Mouse (Mus musculus) midbrain, embryonic 11.5 days (tissue): ENCODE measurements at regions not wholly inside any gene's neighbourhood (a gene's known extent, or its start where the extent isn't known, plus 50 kb on each side); places are given as distances from the start of the nearest gene placed in this dataset.

Source experiments
- ATAC-seq: fragments of 200-750 bp; cut with Nextera tagmentation; 2 replicates; pipeline ENCODE4 v1.8.0; 2017; ENCODE audit warnings: moderate TSS enrichment, moderate library complexity; ENCODE audit not compliant: low FRiP score
- DNase-seq: peaks from one replicate; pipeline ENCODE4 v3.0.0; 2015; ENCODE audit warnings: low spot score; ENCODE audit errors: missing footprints
- H3K27ac ChIP-seq: fragments of 300-500 bp; sonication (generic); 2 replicates; pipeline ENCODE4 v1.5.1; 2014; ENCODE audit warnings: low read depth, low read length
- H3K27me3 ChIP-seq: fragments of 300-500 bp; sonication (generic); 2 replicates; pipeline ENCODE4 v1.6.1; 2014; ENCODE audit warnings: mild to moderate bottlenecking, low read length, moderate library complexity, mixed read lengths; ENCODE audit not compliant: control insufficient read depth, insufficient read depth
- H3K36me3 ChIP-seq: fragments of 300-500 bp; sonication (generic); 2 replicates; pipeline ENCODE4 v1.6.1; 2014; ENCODE audit warnings: mild to moderate bottlenecking, low read length, moderate library complexity, mixed read lengths; ENCODE audit not compliant: control insufficient read depth, insufficient read depth
- H3K4me1 ChIP-seq: fragments of 300-500 bp; sonication (generic); 2 replicates; pipeline ENCODE4 v1.6.1; 2014; ENCODE audit warnings: low read length; ENCODE audit not compliant: control insufficient read depth, insufficient read depth
- H3K4me2 ChIP-seq: fragments of 300-500 bp; sonication (generic); 2 replicates; pipeline ENCODE4 v1.6.1; 2014; ENCODE audit warnings: mild to moderate bottlenecking, moderate library complexity
- H3K4me3 ChIP-seq: fragments of 300-500 bp; sonication (generic); 2 replicates; pipeline ENCODE4 v1.5.1; 2014; ENCODE audit warnings: low read depth, low read length
- H3K9ac ChIP-seq: fragments of 300-500 bp; sonication (generic); 2 replicates; pipeline ENCODE4 v1.6.1; 2014; ENCODE audit warnings: low read length
- H3K9me3 ChIP-seq: fragments of 300-500 bp; sonication (generic); 2 replicates; pipeline ENCODE4 v1.6.1; 2016; ENCODE audit warnings: low read length; ENCODE audit not compliant: control insufficient read depth
- WGBS: fragments of 180-500 bp; shearing (Covaris S2); extraction: QIAGEN DNeasy Blood & Tissue Kit; methylation state at CpG from one replicate; pipeline ENCODE4 v1.1.7; 2014; 5-methylcytosine and 5-hydroxymethylcytosine counted together

DNA sequence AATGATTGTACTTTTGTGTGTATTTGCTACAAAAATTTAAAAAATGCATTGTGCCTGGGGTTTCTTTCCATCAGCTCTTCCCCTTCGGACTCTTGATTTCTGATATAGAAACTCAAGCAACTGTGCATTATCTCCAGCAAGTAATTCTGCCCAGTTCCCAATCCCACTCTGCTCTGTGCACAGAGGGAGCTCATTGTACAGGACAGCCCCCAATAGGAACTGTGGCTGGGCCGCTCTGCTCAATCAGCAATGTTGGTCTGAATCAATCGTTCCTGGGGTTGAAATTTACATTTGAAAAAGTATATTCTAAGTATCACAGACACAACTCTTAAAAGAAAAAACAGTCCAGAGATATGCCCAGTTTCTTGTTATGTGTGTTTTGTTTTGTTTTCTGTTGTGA, 339.1 kb downstream of the Rnd3 start:
- H3K27me3 ChIP-seq, result no peaks in the 10 kb centered on the region
- peaks cover 23% of the 10 kb centered on the region for H3K4me1 ChIP-seq
- H3K9me3 ChIP-seq, result no peaks in the 10 kb centered on the region
- no peak overlapping the region for H3K9ac ChIP-seq
- WGBS, result 16% methylated on average over 3 of the region's 3 CpGs
- H3K4me2 ChIP-seq, result no peak overlapping the region
- no peak overlapping the region for H3K4me3 ChIP-seq
- ATAC-seq (no peak), DNase-seq (peak; percentile 85)
- peak overlapping the region; percentile 22; the same call in 1 of the 2 replicates for H3K27ac ChIP-seq
- H3K36me3 ChIP-seq, result no peaks in the 10 kb centered on the region

DNA sequence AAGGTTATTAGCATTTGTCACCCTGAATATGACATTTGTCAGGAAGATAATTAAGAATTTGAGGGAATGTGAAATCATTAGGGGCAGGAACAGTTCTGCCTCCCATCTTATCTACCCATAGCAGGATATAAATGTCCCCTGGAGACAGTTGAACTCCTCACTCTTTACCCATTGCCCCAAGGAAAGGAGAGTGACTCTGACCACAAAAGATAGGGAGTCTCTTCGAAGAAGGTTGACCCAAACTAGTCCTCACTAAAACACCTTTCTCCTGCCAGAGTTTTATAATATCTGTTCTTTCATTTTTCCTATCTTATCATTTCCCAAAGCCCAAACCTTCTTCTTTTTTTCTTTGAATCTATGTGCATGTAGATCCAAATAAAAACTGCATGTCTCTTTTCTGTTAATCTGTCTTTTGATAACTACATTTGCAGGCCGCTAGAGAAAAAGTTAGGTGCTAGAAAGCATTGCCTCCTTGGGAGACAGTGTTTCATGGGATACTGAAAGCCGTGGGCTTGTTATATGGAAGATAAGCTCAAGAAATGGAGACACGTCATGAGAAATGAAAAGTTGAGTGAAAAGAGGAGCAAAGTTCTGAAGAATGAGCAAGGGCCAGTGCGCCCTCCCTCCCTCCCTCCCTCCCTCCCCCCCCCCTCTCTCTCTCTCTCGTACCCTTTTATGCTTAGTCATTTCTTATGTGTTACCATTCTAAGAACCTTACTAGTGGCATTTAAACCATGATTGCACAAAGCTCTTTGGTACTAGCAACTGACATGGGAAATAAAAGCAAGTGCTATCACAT, 341.6 kb downstream of the Rnd3 start:
- Histone ChIP-seq H3K27me3 (no peaks in the 10 kb centered on the region), H3K4me3 (no peak overlapping the region), H3K4me2 (no peak overlapping the region), H3K4me1 (peaks cover 23% of the 10 kb centered on the region), H3K9ac (no peak overlapping the region), H3K9me3 (no peaks in the 10 kb centered on the region), H3K27ac (no peak overlapping the region), H3K36me3 (no peaks in the 10 kb centered on the region)
- WGBS, result 91% methylated on average over 6 of the region's 6 CpGs
- ATAC-seq, result no peak
- no peak for DNase-seq

DNA sequence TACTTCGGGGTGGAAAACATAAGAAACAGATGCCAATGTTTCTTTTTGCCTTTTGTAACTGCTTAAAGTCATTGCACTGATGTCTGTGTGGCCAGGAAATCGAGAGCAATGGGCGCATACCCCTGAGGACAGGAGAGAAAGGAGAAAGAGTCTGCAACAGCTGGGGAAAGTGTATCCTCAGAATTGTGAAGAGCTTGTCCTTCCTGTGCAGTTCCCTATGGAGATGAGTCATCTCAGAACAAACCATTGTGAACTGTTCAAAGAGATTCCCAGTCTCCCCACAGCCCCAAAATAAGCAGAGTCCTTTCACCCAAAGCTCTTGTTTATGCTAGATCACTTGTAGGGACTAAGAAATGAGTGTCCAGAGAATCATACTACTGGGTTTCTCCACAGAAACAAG, 343.3 kb downstream of the Rnd3 start:
- DNase-seq (no peak), ATAC-seq (no peak)
- H3K36me3 ChIP-seq, result no peaks in the 10 kb centered on the region
- H3K27me3 ChIP-seq, result no peaks in the 10 kb centered on the region
- no peak overlapping the region for H3K4me2 ChIP-seq
- peaks cover 7% of the 10 kb centered on the region for H3K4me1 ChIP-seq
- WGBS, result 88% methylated on average over 3 of the region's 3 CpGs
- H3K9me3 ChIP-seq, result no peaks in the 10 kb centered on the region
- no peak overlapping the region for H3K27ac ChIP-seq
- H3K9ac ChIP-seq, result no peak overlapping the region
- no peak overlapping the region for H3K4me3 ChIP-seq

DNA sequence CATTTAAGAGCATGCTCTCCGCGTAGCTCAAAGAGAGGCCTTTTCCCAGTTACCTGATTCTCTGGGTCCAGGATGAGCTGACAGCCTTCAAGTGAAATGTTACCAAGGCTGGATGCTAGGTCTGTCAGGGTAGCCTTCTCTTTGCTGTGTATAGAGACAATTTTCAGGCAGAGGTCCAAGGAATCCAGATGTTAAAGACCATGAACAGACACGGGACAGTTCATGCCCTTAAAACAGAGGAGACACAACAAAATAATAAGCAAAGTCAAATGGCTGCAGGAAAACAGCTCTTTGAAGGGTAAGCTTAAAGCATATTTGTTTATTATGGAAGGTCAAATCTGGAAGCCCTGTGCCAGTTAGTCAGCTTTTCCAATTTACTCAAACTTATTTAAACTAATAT, 352.8 kb downstream of the Rnd3 start:
- DNase-seq (no peak), ATAC-seq (no peak)
- Histone ChIP-seq H3K4me2 (no peak overlapping the region), H3K4me1 (no peaks in the 10 kb centered on the region), H3K36me3 (no peaks in the 10 kb centered on the region), H3K9me3 (no peaks in the 10 kb centered on the region), H3K27ac (no peak overlapping the region), H3K9ac (no peak overlapping the region), H3K4me3 (no peak overlapping the region), H3K27me3 (no peaks in the 10 kb centered on the region)
- 88% methylated on average over 3 of the region's 3 CpGs for WGBS

DNA sequence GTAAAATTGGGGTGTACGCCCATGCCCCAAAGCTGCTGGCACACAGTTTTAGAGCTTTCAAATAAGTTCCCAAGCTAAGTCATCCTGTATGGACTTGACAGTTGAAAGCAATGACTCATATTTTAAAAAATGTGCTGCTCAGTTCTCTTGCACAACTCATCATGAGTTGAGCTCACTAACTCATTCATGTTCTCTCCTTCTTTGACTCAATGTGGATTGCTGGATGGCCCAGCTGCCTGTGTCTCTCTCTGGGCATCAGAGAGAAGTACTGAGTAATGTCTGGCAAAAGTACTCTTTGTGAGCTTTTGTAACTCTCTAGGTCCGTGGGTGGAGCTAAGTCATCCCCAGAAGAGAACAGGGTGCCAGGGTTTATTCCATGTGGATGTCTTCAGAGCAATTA, 355.3 kb downstream of the Rnd3 start:
- no peaks in the 10 kb centered on the region for H3K27me3 ChIP-seq
- no peak overlapping the region for H3K4me2 ChIP-seq
- no peak overlapping the region for H3K4me3 ChIP-seq
- H3K4me1 ChIP-seq, result no peaks in the 10 kb centered on the region
- DNase-seq, result no peak
- ATAC-seq, result no peak
- no peaks in the 10 kb centered on the region for H3K9me3 ChIP-seq
- no peak overlapping the region for H3K27ac ChIP-seq
- no peak overlapping the region for H3K9ac ChIP-seq
- H3K36me3 ChIP-seq, result no peaks in the 10 kb centered on the region
- 81% methylated on average over 2 of the region's 2 CpGs for WGBS

DNA sequence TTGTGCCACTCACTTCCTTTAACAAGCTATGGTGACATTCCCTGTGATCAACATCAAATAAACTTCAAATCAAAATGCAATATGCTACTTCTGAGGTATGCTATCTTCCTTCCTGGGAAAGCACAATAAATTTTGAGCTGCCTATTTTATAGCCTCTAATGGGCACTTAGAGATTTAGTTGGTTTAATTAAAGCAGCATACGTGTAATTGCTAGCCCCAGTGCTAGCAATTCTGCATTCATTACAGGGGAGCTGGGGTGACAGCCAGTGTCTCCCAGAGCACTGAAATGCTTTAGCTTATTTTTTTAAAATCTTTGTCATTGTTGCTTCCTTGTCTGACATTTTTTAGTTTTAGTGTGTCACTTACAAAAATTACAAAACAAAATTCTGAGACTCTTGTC, 355.8 kb downstream of the Rnd3 start:
- DNase-seq, result no peak
- ATAC-seq, result no peak
- 76% methylated on average over 1 of the region's 1 CpGs for WGBS

DNA sequence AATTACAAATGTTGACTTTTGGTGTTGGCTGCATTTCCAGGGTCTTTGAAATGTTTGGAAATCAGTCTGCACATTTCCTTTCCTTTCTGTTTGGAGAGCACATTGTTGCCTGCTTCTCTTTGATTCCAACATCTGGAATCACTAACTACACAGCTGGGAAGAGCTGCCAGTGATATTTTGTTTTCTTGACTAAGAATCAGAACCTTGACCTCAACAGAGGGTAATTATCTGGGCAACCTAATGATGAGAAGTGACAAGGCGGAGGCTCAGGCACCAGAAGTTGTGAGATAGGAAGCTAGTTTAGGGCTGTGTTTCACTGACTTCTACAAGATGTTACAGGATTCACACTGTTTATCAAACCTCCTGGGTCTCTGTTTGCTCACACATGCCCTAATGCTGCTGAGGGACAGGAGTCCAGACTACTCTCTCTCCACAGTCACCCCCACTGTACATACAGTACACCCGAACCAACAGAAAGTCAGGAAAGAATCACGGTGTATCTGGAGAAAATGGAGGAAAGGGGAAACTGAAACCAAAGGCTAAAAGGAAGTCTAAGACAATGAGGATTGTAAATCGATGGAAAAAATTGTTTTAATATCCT, 359.8 kb downstream of the Rnd3 start:
- Histone ChIP-seq H3K27me3 (no peaks in the 10 kb centered on the region), H3K4me3 (no peak overlapping the region), H3K9ac (no peak overlapping the region), H3K4me2 (no peak overlapping the region), H3K4me1 (no peaks in the 10 kb centered on the region), H3K27ac (no peak overlapping the region), H3K36me3 (no peaks in the 10 kb centered on the region), H3K9me3 (no peaks in the 10 kb centered on the region)
- WGBS, result 79% methylated on average over 4 of the region's 4 CpGs
- DNase-seq (no peak), ATAC-seq (no peak)

More for the DNA sequence above, 355.8 kb downstream of the Rnd3 start:
- Histone ChIP-seq H3K9ac (no peak overlapping the region), H3K36me3 (no peaks in the 10 kb centered on the region), H3K4me3 (no peak overlapping the region), H3K4me2 (no peak overlapping the region), H3K9me3 (no peaks in the 10 kb centered on the region), H3K27me3 (no peaks in the 10 kb centered on the region), H3K27ac (no peak overlapping the region), H3K4me1 (no peaks in the 10 kb centered on the region)

DNA sequence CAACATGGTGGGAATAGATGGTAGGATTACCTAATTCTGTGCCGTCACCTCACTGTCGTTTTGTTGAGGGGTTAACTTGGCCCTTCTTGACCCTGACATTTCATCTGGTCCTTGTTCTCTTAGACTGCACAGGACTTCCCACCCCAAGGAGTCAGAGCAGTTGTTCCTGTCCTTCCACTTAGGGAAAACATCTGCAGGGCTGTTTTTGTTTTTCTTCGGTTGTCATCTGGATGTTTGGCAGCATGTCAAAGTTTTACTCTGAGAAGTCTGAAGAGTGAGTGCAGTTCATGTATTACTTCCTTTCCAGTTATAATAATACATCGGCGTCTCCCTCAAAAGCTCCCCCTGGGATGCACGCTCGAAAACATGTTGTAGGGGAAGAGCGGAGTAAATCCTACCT, 376.8 kb downstream of the Rnd3 start:
- Histone ChIP-seq H3K27ac (no peak overlapping the region), H3K36me3 (no peaks in the 10 kb centered on the region), H3K27me3 (no peaks in the 10 kb centered on the region), H3K9me3 (no peaks in the 10 kb centered on the region), H3K9ac (no peak overlapping the region), H3K4me3 (no peak overlapping the region), H3K4me1 (no peaks in the 10 kb centered on the region), H3K4me2 (no peak overlapping the region)
- 85% methylated on average over 8 of the region's 8 CpGs for WGBS
- DNase-seq (no peak), ATAC-seq (no peak)

DNA sequence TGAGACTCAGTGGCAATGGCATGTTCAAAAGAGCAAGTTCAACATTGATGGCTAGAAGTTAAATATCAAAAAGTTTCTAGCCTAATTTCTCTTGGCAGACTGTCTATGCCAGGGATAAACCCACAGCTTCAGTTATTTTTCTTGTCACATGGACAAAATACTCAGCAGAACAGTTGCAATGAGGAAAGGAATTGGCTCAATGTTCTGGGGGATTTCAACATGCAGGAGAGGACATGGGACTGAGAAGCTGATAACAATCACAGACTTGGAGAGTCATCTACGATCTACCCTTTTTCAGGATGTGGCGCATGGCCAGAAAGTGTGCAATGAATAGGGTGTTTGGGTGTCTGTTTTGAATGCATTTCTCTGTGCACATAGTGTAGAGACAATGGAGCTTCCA, 389.9 kb downstream of the Rnd3 start:
- ATAC-seq, result no peak
- Histone ChIP-seq H3K27ac (no peak overlapping the region), H3K36me3 (no peaks in the 10 kb centered on the region), H3K9ac (no peak overlapping the region), H3K4me1 (peaks cover 7% of the 10 kb centered on the region), H3K9me3 (no peaks in the 10 kb centered on the region), H3K4me2 (no peak overlapping the region), H3K27me3 (no peaks in the 10 kb centered on the region), H3K4me3 (no peak overlapping the region)
- no peak for DNase-seq
- 89% methylated on average over 2 of the region's 2 CpGs for WGBS
